Mouse (Mus musculus) forebrain, embryonic 13.5 days (tissue): ENCODE measurements around the gene Zfp648. TPM values are rescaled to one million over a fixed set of nuclear protein-coding genes. Genes with fewer than 3 reads are reported as not detected.

Source experiments
- ATAC-seq: fragments of 200-750 bp; cut with Nextera tagmentation; 2 replicates; pipeline ENCODE4 v1.8.0; 2017
- H3K27ac ChIP-seq: fragments of 300-500 bp; sonication (generic); 2 replicates; pipeline ENCODE4 v1.5.1; 2015; ENCODE audit warnings: inconsistent platforms, mild to moderate bottlenecking, moderate library complexity
- H3K27me3 ChIP-seq: fragments of 300-500 bp; sonication (generic); 2 replicates; pipeline ENCODE4 v1.6.1; 2015; ENCODE audit warnings: mild to moderate bottlenecking, inconsistent platforms
- H3K36me3 ChIP-seq: fragments of 300-500 bp; sonication (generic); 2 replicates; pipeline ENCODE4 v1.6.1; 2015; ENCODE audit warnings: mild to moderate bottlenecking, inconsistent platforms; ENCODE audit not compliant: poor library complexity, severe bottlenecking
- H3K4me1 ChIP-seq: fragments of 300-500 bp; sonication (generic); 2 replicates; pipeline ENCODE4 v1.6.1; 2015; ENCODE audit warnings: inconsistent platforms
- H3K4me2 ChIP-seq: fragments of 300-500 bp; sonication (generic); 2 replicates; pipeline ENCODE4 v1.6.1; 2015; ENCODE audit warnings: inconsistent platforms, mild to moderate bottlenecking, moderate library complexity
- H3K4me3 ChIP-seq: fragments of 300-500 bp; sonication (generic); 2 replicates; pipeline ENCODE4 v1.5.1; 2015; ENCODE audit warnings: mild to moderate bottlenecking, inconsistent platforms
- H3K9ac ChIP-seq: fragments of 300-500 bp; sonication (generic); 2 replicates; pipeline ENCODE4 v1.6.1; 2015; ENCODE audit warnings: mild to moderate bottlenecking, inconsistent platforms
- H3K9me3 ChIP-seq: fragments of 300-500 bp; sonication (generic); replicated peaks from 2 replicates; pipeline ENCODE4 v1.6.1; 2016; ENCODE audit warnings: inconsistent platforms
- WGBS: fragments of 180-500 bp; shearing (Covaris S2); methylation state at CpG from one replicate; pipeline ENCODE4 v1.1.7; 2015; 5-methylcytosine and 5-hydroxymethylcytosine counted together
- polyA plus RNA-seq: library from polyadenylated mRNA; unstranded; fragments of >200 nt; fragmentation: Nextera tagmentation; extraction: Ambion mirVana; gene quantifications from 2 replicates; pipeline ENCODE4 v1.2.1, GENCODE M21; 2015

Zfp648 gene
- polyA plus RNA-seq, 1 experiment from 2014 or later = not detected

- H3K9me3 ChIP-seq = no peaks in the 10 kb centered on the region
- no peak overlapping the region for H3K9ac ChIP-seq
- no peaks in the 10 kb centered on the region for H3K27me3 ChIP-seq
- 91% methylated on average over 7 of the region's 7 CpGs for WGBS
- H3K27ac ChIP-seq = no peak overlapping the region
- H3K4me2 ChIP-seq = no peak overlapping the region
- no peak for ATAC-seq
- H3K4me3 ChIP-seq = no peak overlapping the region
- H3K4me1 ChIP-seq = no peaks in the 10 kb centered on the region
- H3K36me3 ChIP-seq = no peaks in the 10 kb centered on the region
Measured at GRCm38 (mm10) chr1:154183077-154183751, 17.8 kb upstream of the Zfp648 start.

GRCm38 (mm10) chr1:154188229-154188628 lies 12.8 kb upstream of the Zfp648 start:
- no peaks in the 10 kb centered on the region for H3K27me3 ChIP-seq
- no peak for ATAC-seq
- no peak overlapping the region for H3K4me3 ChIP-seq
- no peaks in the 10 kb centered on the region for H3K4me1 ChIP-seq
- no peaks in the 10 kb centered on the region for H3K36me3 ChIP-seq
- H3K27ac ChIP-seq = no peak overlapping the region
- no peak overlapping the region for H3K9ac ChIP-seq
- WGBS = 85% methylated on average over 4 of the region's 4 CpGs
- H3K4me2 ChIP-seq = no peak overlapping the region
- no peaks in the 10 kb centered on the region for H3K9me3 ChIP-seq

DNA sequence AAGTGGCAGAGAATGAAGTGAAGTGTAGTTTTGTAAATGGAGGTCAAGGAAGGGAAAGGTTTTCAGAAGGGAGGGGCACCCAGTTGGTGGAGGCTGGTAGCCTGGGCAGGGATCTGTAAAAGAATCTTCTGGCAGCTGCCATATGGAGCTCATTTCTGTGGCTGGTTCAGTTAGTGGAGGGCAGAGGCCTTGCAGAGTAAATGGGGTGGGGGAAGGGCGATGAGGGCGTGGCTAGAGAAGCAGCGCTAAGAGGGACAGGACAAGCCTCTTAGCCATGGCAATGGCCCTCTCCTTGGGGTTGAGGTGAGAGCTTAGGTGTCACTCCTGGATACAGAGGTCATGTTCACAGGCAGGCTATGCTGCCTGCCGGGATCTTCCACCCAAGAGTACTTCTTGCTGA lies 12.4 kb upstream of the Zfp648 start:
- Histone ChIP-seq H3K27ac (no peak overlapping the region), H3K4me2 (no peak overlapping the region), H3K36me3 (no peaks in the 10 kb centered on the region), H3K9me3 (no peaks in the 10 kb centered on the region), H3K4me1 (no peaks in the 10 kb centered on the region), H3K27me3 (no peaks in the 10 kb centered on the region), H3K4me3 (no peak overlapping the region), H3K9ac (no peak overlapping the region)
- 54% methylated on average over 4 of the region's 4 CpGs for WGBS
- ATAC-seq = no peak

DNA sequence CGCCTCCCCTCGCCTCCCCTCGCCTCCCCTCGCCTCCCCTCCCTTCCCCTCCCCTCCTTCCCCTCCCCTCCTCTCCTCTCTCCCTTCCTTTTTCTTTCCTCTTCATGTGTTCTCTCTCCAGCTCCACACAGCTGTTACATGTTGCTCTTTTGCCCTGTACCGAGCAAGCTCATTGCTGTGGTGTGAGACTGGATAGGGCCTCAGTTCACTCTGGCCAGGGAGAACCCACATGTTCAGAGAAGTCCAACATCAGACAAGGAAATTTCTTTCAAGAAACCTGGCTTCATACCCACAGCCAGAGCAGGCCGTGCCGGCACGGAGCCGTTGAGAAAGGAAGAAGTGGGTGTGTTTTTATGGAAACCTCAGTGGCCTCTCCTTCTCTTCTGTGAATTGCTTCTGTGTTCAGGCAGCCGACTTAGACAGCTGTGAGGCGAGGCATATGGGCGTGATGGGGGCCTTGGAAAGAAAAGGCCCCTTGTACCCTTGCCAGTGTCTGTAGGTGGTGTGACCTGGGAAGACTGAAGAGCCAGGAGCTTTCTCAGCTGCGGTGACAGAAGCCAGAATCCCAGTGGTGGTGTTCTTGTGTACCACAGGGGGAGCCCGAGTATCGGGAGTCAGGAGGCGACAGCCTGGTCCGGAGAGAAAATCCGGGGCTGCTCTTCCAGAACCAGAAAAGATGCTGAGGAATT lies 11.0 kb upstream of the Zfp648 start:
- H3K4me2 ChIP-seq = no peak overlapping the region

GRCm38 (mm10) chr1:154198896-154199295 lies 2.1 kb upstream of the Zfp648 start:
- Histone ChIP-seq H3K27ac (no peak overlapping the region), H3K36me3 (no peaks in the 10 kb centered on the region), H3K4me1 (peaks cover 3% of the 10 kb centered on the region; the same call in 1 of the 2 replicates), H3K27me3 (peaks cover 13% of the 10 kb centered on the region), H3K9me3 (no peaks in the 10 kb centered on the region), H3K9ac (no peak overlapping the region), H3K4me3 (no peak overlapping the region), H3K4me2 (no peak overlapping the region)
- no peak for ATAC-seq
- 91% methylated on average over 10 of the region's 10 CpGs for whole genome bisulfite sequencing

More for the DNA sequence above, 11.0 kb upstream of the Zfp648 start:
- no peaks in the 10 kb centered on the region for H3K27me3 ChIP-seq
- no peak overlapping the region for H3K9ac ChIP-seq
- H3K4me1 ChIP-seq = no peaks in the 10 kb centered on the region
- ATAC-seq = 0 out of 2 replicates have a peak, but pooled peaks have one; percentile 13
- H3K9me3 ChIP-seq = no peaks in the 10 kb centered on the region
- WGBS = 53% methylated on average over 14 of the region's 18 CpGs
- H3K36me3 ChIP-seq = no peaks in the 10 kb centered on the region
- no peak overlapping the region for H3K4me3 ChIP-seq
- no peak overlapping the region for H3K27ac ChIP-seq

DNA sequence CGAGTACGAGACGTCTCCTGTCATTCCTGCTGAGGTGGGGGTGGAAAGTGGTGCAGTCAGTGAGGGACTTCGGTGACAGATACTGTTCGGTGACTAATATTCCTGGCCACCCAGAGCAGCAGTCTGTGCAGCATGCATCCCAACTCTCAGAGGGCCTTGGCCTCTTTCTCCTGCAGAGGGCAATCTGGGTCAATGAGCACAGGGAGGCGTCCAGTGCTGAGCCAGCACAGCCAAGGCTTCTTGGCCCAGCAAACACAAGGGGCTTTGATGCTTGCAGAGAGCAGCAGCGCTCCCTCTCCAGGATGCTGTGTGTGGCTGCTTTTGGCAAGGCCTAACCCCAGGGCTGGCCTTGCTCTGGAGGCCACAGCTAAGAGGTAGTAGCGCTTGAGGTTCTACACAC lies 1.6 kb downstream of the Zfp648 start:
- Histone ChIP-seq H3K4me2 (no peak overlapping the region), H3K4me1 (peaks cover 12% of the 10 kb centered on the region), H3K4me3 (no peak overlapping the region), H3K9me3 (no peaks in the 10 kb centered on the region), H3K27me3 (peaks cover 40% of the 10 kb centered on the region), H3K9ac (no peak overlapping the region), H3K27ac (no peak overlapping the region), H3K36me3 (no peaks in the 10 kb centered on the region)
- ATAC-seq = no peak
- 54% methylated on average over 8 of the region's 8 CpGs for WGBS

GRCm38 (mm10) chr1:154203386-154203785 lies 2.4 kb downstream of the Zfp648 start:
- peaks cover 12% of the 10 kb centered on the region for H3K4me1 ChIP-seq
- 89% methylated on average over 5 of the region's 5 CpGs for WGBS
- H3K4me3 ChIP-seq = no peak overlapping the region
- H3K4me2 ChIP-seq = no peak overlapping the region
- H3K27ac ChIP-seq = no peak overlapping the region
- no peak for ATAC-seq
- no peak overlapping the region for H3K9ac ChIP-seq
- H3K27me3 ChIP-seq = peaks cover 40% of the 10 kb centered on the region
- H3K36me3 ChIP-seq = no peaks in the 10 kb centered on the region
- no peaks in the 10 kb centered on the region for H3K9me3 ChIP-seq

- Histone ChIP-seq H3K4me1 (peaks cover 12% of the 10 kb centered on the region), H3K27ac (no peak overlapping the region), H3K9me3 (no peaks in the 10 kb centered on the region), H3K9ac (peak overlapping the region; percentile 47), H3K27me3 (peaks cover 40% of the 10 kb centered on the region), H3K4me3 (peak overlapping the region; percentile 41), H3K4me2 (peak overlapping the region; percentile 74), H3K36me3 (no peaks in the 10 kb centered on the region)
- WGBS = 7% methylated on average over 66 of the region's 66 CpGs
- ATAC-seq = peak; percentile 51
Measured at GRCm38 (mm10) chr1:154204652-154205573, 3.9 kb downstream of the Zfp648 start.

DNA sequence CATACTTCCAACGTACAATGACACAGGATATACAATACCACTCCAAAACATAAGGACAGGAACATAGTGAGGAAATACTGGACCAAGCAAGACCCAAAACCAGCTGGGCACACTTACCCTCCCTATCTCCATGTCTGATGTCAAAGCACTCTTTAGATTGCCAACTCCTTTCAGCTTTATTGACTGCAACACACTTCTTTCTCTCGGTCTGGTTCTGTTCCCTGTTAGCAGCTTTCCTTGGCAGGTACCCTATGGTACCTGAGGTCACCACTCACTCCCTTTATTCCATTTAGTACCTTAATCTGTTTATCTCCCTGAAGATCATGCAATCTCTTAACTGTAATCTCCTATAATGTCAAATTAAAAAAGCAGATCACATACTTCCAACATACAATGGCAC lies 19.0 kb downstream of the Zfp648 start:
- H3K36me3 ChIP-seq = no peaks in the 10 kb centered on the region
- H3K4me1 ChIP-seq = no peaks in the 10 kb centered on the region
- ATAC-seq = no peak
- no peak overlapping the region for H3K9ac ChIP-seq
- 85% methylated on average over 2 of the region's 2 CpGs for WGBS
- no peaks in the 10 kb centered on the region for H3K9me3 ChIP-seq
- H3K4me3 ChIP-seq = no peak overlapping the region
- no peak overlapping the region for H3K27ac ChIP-seq
- no peaks in the 10 kb centered on the region for H3K27me3 ChIP-seq
- H3K4me2 ChIP-seq = no peak overlapping the region

DNA sequence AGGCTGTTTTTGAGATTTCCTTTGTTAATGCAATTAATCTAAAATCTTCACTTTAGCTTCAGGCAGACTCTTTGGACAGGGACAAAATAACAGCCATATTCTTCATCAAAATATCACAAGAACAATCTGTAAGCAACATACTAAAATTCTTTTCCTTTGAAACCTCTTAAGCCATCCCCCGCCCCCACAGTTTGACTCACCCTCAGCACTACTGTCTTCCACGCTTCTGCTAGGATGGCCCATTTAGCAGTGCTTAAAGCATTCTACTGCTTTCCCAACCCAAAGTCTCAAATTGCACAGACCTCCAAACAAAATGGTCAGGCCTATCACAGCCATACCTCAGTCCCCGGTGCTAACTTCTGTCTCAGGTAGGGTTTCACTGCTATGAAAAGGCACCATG lies 19.6 kb downstream of the Zfp648 start:
- no peaks in the 10 kb centered on the region for H3K36me3 ChIP-seq
- ATAC-seq = no peak
- 95% methylated on average over 3 of the region's 3 CpGs for WGBS
- H3K4me1 ChIP-seq = no peaks in the 10 kb centered on the region
- H3K9me3 ChIP-seq = no peaks in the 10 kb centered on the region
- no peak overlapping the region for H3K27ac ChIP-seq
- H3K4me2 ChIP-seq = no peak overlapping the region
- H3K9ac ChIP-seq = no peak overlapping the region
- H3K27me3 ChIP-seq = no peaks in the 10 kb centered on the region
- H3K4me3 ChIP-seq = no peak overlapping the region

DNA sequence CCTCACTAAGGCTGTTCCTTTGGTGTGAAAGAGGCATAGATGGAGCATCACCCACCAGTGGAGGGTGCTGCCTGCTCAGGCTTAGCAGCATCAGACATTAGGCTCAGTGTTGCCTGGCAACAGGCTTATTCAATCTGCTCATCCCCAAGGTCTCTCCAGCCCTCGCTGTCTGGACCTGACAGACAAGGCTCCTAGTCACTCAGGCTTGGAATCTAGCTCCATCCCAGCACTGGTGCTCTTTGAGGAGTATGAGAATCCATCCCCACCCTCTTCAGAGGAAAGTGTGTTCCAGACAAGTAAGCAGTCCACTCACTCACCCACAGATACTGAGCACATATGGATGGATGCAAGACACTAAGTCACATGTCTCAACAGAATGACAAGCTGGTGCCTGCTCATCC lies 22.8 kb downstream of the Zfp648 start:
- Histone ChIP-seq H3K9ac (no peak overlapping the region), H3K4me3 (no peak overlapping the region), H3K9me3 (no peaks in the 10 kb centered on the region), H3K27me3 (no peaks in the 10 kb centered on the region), H3K36me3 (no peaks in the 10 kb centered on the region), H3K4me1 (no peaks in the 10 kb centered on the region), H3K27ac (no peak overlapping the region; the same call in 1 of the 2 replicates), H3K4me2 (no peak overlapping the region)
- WGBS = 16% methylated on average over 1 of the region's 1 CpGs
- ATAC-seq = peak; percentile 69; the same call in 1 of the 2 replicates

DNA sequence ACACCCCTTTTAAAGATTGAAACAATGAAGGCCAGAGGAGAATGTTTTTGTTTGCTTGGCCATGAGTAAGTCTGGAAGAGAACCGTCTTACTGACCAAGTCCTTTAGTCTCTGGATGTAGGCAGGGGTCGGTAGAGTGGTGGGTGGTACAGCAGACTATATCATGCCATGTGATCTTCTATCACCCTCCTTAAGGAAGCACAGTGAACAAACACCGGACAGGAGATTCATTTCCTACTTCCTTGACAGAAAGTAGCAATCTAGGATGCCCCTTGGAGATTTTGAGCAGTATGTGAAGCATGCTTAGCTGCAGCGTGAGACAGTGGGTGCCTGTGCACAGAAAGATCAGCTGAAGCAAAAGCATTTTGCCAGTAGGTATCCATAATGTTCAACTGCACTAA lies 31.6 kb downstream of the Zfp648 start:
- no peaks in the 10 kb centered on the region for H3K27me3 ChIP-seq
- no peaks in the 10 kb centered on the region for H3K9me3 ChIP-seq
- ATAC-seq = no peak
- no peak overlapping the region for H3K27ac ChIP-seq
- no peak overlapping the region for H3K4me3 ChIP-seq
- H3K36me3 ChIP-seq = no peaks in the 10 kb centered on the region
- H3K9ac ChIP-seq = no peak overlapping the region
- no peak overlapping the region for H3K4me2 ChIP-seq
- H3K4me1 ChIP-seq = no peaks in the 10 kb centered on the region
- WGBS = 82% methylated on average over 4 of the region's 4 CpGs
